13 mouse cellular contexts compared by ENCODE assay signal in genomic region chr14:22323530-22324292, GRCm38 (mm10).
A peak's percentile ranks its signal among the peaks of the same experiment; 100 is the strongest.
DNase-seq lines count a peak whose midpoint lies in the region; ATAC-seq lines count a peak whose summit lies in the region.
"Had no signal": no experiment of that assay in that cellular context is flagged by ENCODE, and none has a peak within 500 bp of the region (broad histone marks: within the 10 kb centered on the region; RNA-seq: fewer than 3 reads in every experiment).

No protein-coding gene starts in this region.

- H3K27me3 ChIP-seq in heart, embryonic 11.5 days (ENCODE audit: control insufficient read depth, insufficient read depth, low read length): 0 out of 2 replicates have a peak, but pooled peaks cover 2% of the 10 kb centered on the region
- H3K27me3 ChIP-seq in stomach, embryonic 16.5 days (ENCODE audit: control insufficient read depth, insufficient read depth, low read length): no peaks in the 10 kb centered on the region
- H3K27me3 ChIP-seq: hindbrain, embryonic 15.5 days; neural tube, embryonic 15.5 days had no signal

- WGBS in heart, embryonic 11.5 days (ENCODE audit: insufficient replicate concordance): 76% methylated on average over 7 of the region's 7 CpGs
- WGBS in stomach, embryonic 16.5 days: 51% methylated on average over 7 of the region's 7 CpGs

- no peaks in the 10 kb centered on the region; the same call in 1 of the 2 replicates for H3K4me1 ChIP-seq in heart, embryonic 11.5 days (ENCODE audit: control insufficient read depth, insufficient read depth, low read length)
- H3K4me1 ChIP-seq in stomach, embryonic 16.5 days (ENCODE audit: control insufficient read depth, insufficient read depth, low read length): peaks cover 3% of the 10 kb centered on the region
- H3K4me1 ChIP-seq: hindbrain, embryonic 15.5 days; neural tube, embryonic 15.5 days had no signal

- peak; percentile 9 to 36 for DNase-seq in heart, postnatal 14 days
- peak; percentile 49 for DNase-seq in urinary bladder, postnatal 14 days (ENCODE audit: low spot score)
- no peak for DNase-seq in urinary bladder, adult 2 months (ENCODE audit: low spot score)
- peak; percentile 20 to 48 for DNase-seq in layer of hippocampus, adult 8-10 months (ENCODE audit: low spot score in 2 of 2)
- DNase-seq: adrenal gland, postnatal 14 days; cerebellum, adult 11 months; right cerebral cortex, postnatal 25 days had no signal

- no peaks in the 10 kb centered on the region for H3K36me3 ChIP-seq in heart, embryonic 11.5 days (ENCODE audit: control insufficient read depth, insufficient read depth, low read length)
- no peaks in the 10 kb centered on the region for H3K36me3 ChIP-seq in stomach, embryonic 16.5 days (ENCODE audit: control insufficient read depth, insufficient read depth, low read length)
- H3K36me3 ChIP-seq: hindbrain, embryonic 15.5 days; neural tube, embryonic 15.5 days had no signal

- intact Hi-C loops in heart, postnatal 14 days (cut with DNase I): no loop called here

- ATAC-seq in heart, embryonic 11.5 days (replicated peaks; ENCODE audit: insufficient number of reproducible peaks, low FRiP score, low TSS enrichment): no peak
- 0 out of 2 replicates have a peak, but pooled peaks have one; percentile 34 for ATAC-seq in stomach, embryonic 16.5 days (ENCODE audit: insufficient read depth, low FRiP score)
- no peak for ATAC-seq in CD4-positive, CD25-positive, alpha-beta regulatory T cell, adult 4 months
- no peak for ATAC-seq in monocyte, adult 5-6 weeks (replicated peaks; ENCODE audit: insufficient number of reproducible peaks, low FRiP score, low TSS enrichment, poor library complexity, severe bottlenecking)

- H3K27ac ChIP-seq in heart, embryonic 11.5 days (ENCODE audit: low read depth, low read length): no peak overlapping the region
- H3K27ac ChIP-seq in stomach, embryonic 16.5 days (ENCODE audit: low read length): peak overlapping the region; percentile 47
- H3K27ac ChIP-seq: hindbrain, embryonic 15.5 days; neural tube, embryonic 15.5 days had no signal

- no peak overlapping the region for H3K4me3 ChIP-seq in heart, embryonic 11.5 days (ENCODE audit: low read depth, low read length)
- H3K4me3 ChIP-seq in stomach, embryonic 16.5 days (replicated peaks; ENCODE audit: low read length): no peak overlapping the region
- H3K4me3 ChIP-seq: hindbrain, embryonic 15.5 days; neural tube, embryonic 15.5 days had no signal

- no peaks in the 10 kb centered on the region for H3K9me3 ChIP-seq in heart, embryonic 11.5 days (replicated peaks; ENCODE audit: control insufficient read depth, low read length)
- H3K9me3 ChIP-seq in stomach, embryonic 16.5 days (replicated peaks; ENCODE audit: control insufficient read depth, low read length): no peaks in the 10 kb centered on the region
- H3K9me3 ChIP-seq: hindbrain, embryonic 15.5 days; neural tube, embryonic 15.5 days had no signal

- no peak overlapping the region for H3K9ac ChIP-seq in heart, embryonic 11.5 days (ENCODE audit: low read depth, low read length)
- H3K9ac ChIP-seq in stomach, embryonic 16.5 days (ENCODE audit: low read length): no peak overlapping the region
- H3K9ac ChIP-seq: hindbrain, embryonic 15.5 days; neural tube, embryonic 15.5 days had no signal

- H3K4me2 ChIP-seq in heart, embryonic 11.5 days: no peak overlapping the region
- no peak overlapping the region for H3K4me2 ChIP-seq in stomach, embryonic 16.5 days (ENCODE audit: low read depth, low read length)
- H3K4me2 ChIP-seq: hindbrain, embryonic 15.5 days; neural tube, embryonic 15.5 days had no signal
